Mouse (Mus musculus): ENCODE data around the gene Pyroxd2. TPM values are rescaled to one million over a fixed set of nuclear protein-coding genes. Genes with fewer than 3 reads are reported as not detected.

Pyroxd2 gene
- polyA plus RNA-seq, 1 experiment from 2014 or later: 1.5 TPM

DNA sequence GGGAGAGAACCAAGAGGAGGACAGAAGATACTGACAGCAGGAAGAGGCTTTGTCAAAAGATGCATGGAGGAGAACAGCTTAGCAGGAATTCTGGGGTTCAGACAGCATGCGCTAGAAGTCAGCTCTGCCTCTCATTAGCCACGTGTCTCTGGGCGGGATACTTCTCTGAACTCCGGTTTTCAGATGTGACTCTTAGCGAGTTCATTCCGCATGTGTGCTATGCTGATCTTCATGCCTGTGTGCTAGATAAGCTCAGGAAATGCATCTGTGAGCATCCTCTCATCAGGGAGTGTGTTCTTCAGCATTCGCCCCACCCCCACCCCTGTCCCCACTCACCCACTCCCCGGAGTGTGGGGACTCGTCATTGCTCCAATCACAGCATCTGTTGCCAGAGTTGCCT lies 14.8 kb downstream of the Pyroxd2 start:
- 72% methylated on average over 9 of the region's 9 CpGs for WGBS
- no peaks in the 10 kb centered on the region for H3K4me1 ChIP-seq (replicated peaks; ENCODE audit: control insufficient read depth, insufficient read depth, low read length)

DNA sequence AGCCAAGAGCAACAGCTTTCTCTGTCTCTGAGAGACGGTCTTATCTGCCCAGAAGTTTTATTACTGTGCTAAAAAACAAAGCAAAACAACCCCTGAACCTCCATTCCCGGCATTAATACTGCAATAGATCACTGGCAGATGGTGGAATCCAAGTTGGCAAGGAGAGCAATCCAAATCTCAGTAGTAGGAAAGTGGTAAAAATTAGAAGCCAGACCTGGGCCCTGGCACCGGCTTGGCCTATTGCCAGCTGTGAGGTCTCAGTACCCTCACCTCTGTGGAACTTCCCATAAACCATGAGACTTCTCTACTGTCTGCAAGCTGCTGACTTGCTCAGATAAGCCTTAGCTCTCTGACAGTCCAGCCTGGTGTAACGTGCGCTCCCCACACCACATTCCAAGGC lies 17.6 kb downstream of the Pyroxd2 start:
- no peaks in the 10 kb centered on the region for H3K36me3 ChIP-seq (ENCODE audit: control insufficient read depth, insufficient read depth)
- H3K4me1 ChIP-seq (replicated peaks; ENCODE audit: control insufficient read depth, insufficient read depth, low read length): no peaks in the 10 kb centered on the region
- H3K4me3 ChIP-seq (replicated peaks; ENCODE audit: low read length): no peak overlapping the region
- WGBS: 79% methylated on average over 5 of the region's 5 CpGs
- no peaks in the 10 kb centered on the region for H3K27me3 ChIP-seq (replicated peaks; ENCODE audit: control insufficient read depth, insufficient read depth, low read length)
- H3K27ac ChIP-seq (ENCODE audit: low read length): no peak overlapping the region
- H3K9me3 ChIP-seq (ENCODE audit: control insufficient read depth, low read length): no peaks in the 10 kb centered on the region
- ATAC-seq: no peak
- no peak overlapping the region for H3K9ac ChIP-seq (replicated peaks; ENCODE audit: low read depth, low read length)
- H3K4me2 ChIP-seq (ENCODE audit: low read length): no peak overlapping the region

More for the DNA sequence above, 14.8 kb downstream of the Pyroxd2 start:
- H3K36me3 ChIP-seq (ENCODE audit: control insufficient read depth, insufficient read depth): no peaks in the 10 kb centered on the region
- no peaks in the 10 kb centered on the region for H3K27me3 ChIP-seq (replicated peaks; ENCODE audit: control insufficient read depth, insufficient read depth, low read length)
- no peak overlapping the region for H3K4me2 ChIP-seq (ENCODE audit: low read length)
- H3K27ac ChIP-seq (ENCODE audit: low read length): no peak overlapping the region
- no peak overlapping the region for H3K4me3 ChIP-seq (replicated peaks; ENCODE audit: low read length)
- no peak overlapping the region for H3K9ac ChIP-seq (replicated peaks; ENCODE audit: low read depth, low read length)
- ATAC-seq: no peak
- H3K9me3 ChIP-seq (ENCODE audit: control insufficient read depth, low read length): no peaks in the 10 kb centered on the region

- no peaks in the 10 kb centered on the region for H3K9me3 ChIP-seq (ENCODE audit: control insufficient read depth, low read length)
- H3K9ac ChIP-seq (replicated peaks; ENCODE audit: low read depth, low read length): no peak overlapping the region
- ATAC-seq: no peak
- H3K27me3 ChIP-seq (replicated peaks; ENCODE audit: control insufficient read depth, insufficient read depth, low read length): no peaks in the 10 kb centered on the region
- no peak overlapping the region for H3K4me3 ChIP-seq (replicated peaks; ENCODE audit: low read length)
- no peak overlapping the region for H3K27ac ChIP-seq (ENCODE audit: low read length)
- no peak overlapping the region for H3K4me2 ChIP-seq (ENCODE audit: low read length)
- no peaks in the 10 kb centered on the region for H3K36me3 ChIP-seq (ENCODE audit: control insufficient read depth, insufficient read depth)
- H3K4me1 ChIP-seq (replicated peaks; ENCODE audit: control insufficient read depth, insufficient read depth, low read length): no peaks in the 10 kb centered on the region
- 94% methylated on average over 4 of the region's 4 CpGs for WGBS
Measured at GRCm38 (mm10) chr19:42727424-42727823, 25.2 kb downstream of the Pyroxd2 start.

- no peak overlapping the region for H3K27ac ChIP-seq (ENCODE audit: low read length)
- H3K4me1 ChIP-seq (replicated peaks; ENCODE audit: control insufficient read depth, insufficient read depth, low read length): no peaks in the 10 kb centered on the region
- no peak overlapping the region for H3K9ac ChIP-seq (replicated peaks; ENCODE audit: low read depth, low read length)
- no peaks in the 10 kb centered on the region for H3K9me3 ChIP-seq (ENCODE audit: control insufficient read depth, low read length)
- no peak overlapping the region for H3K4me3 ChIP-seq (replicated peaks; ENCODE audit: low read length)
- H3K4me2 ChIP-seq (ENCODE audit: low read length): no peak overlapping the region
- ATAC-seq: no peak
- H3K36me3 ChIP-seq (ENCODE audit: control insufficient read depth, insufficient read depth): no peaks in the 10 kb centered on the region
- no peaks in the 10 kb centered on the region for H3K27me3 ChIP-seq (replicated peaks; ENCODE audit: control insufficient read depth, insufficient read depth, low read length)
- 88% methylated on average over 10 of the region's 10 CpGs for WGBS
Measured at GRCm38 (mm10) chr19:42726766-42727165, 25.8 kb downstream of the Pyroxd2 start.

DNA sequence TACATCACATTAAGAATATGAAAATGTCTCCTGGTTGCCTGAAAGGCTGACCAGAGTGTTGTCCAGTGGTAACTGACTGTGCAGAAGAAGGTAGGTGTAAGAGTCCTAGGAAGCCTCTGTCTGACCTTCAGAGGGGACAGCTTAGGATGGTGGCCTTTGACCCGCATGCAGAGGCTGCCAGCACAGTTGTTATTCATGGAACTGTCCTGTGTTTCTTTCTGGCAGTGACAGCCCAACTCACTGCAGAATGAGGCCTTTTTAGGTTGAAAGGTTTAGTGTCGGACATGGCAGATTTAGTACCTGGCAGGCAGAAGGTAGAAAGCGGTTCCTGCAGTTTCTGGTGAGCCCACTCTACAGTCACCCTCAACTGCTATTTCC lies 26.6 kb downstream of the Pyroxd2 start:
- Histone ChIP-seq H3K4me2 (ENCODE audit: low read length) (no peak overlapping the region), H3K4me3 (replicated peaks; ENCODE audit: low read length) (no peak overlapping the region), H3K27me3 (replicated peaks; ENCODE audit: control insufficient read depth, insufficient read depth, low read length) (no peaks in the 10 kb centered on the region), H3K36me3 (ENCODE audit: control insufficient read depth, insufficient read depth) (no peaks in the 10 kb centered on the region), H3K9ac (replicated peaks; ENCODE audit: low read depth, low read length) (no peak overlapping the region), H3K9me3 (ENCODE audit: control insufficient read depth, low read length) (no peaks in the 10 kb centered on the region), H3K27ac (ENCODE audit: low read length) (no peak overlapping the region), H3K4me1 (replicated peaks; ENCODE audit: control insufficient read depth, insufficient read depth, low read length) (no peaks in the 10 kb centered on the region)
- WGBS: 90% methylated on average over 3 of the region's 3 CpGs
- ATAC-seq: no peak

GRCm38 (mm10) chr19:42725056-42725972 lies 27.3 kb downstream of the Pyroxd2 start:
- no peak overlapping the region for H3K4me3 ChIP-seq (replicated peaks; ENCODE audit: low read length)
- no peaks in the 10 kb centered on the region for H3K9me3 ChIP-seq (ENCODE audit: control insufficient read depth, low read length)
- H3K4me1 ChIP-seq (replicated peaks; ENCODE audit: control insufficient read depth, insufficient read depth, low read length): no peaks in the 10 kb centered on the region
- 82% methylated on average over 16 of the region's 16 CpGs for WGBS
- no peak overlapping the region for H3K4me2 ChIP-seq (ENCODE audit: low read length)
- H3K27ac ChIP-seq (ENCODE audit: low read length): no peak overlapping the region
- H3K36me3 ChIP-seq (ENCODE audit: control insufficient read depth, insufficient read depth): no peaks in the 10 kb centered on the region
- no peak overlapping the region for H3K9ac ChIP-seq (replicated peaks; ENCODE audit: low read depth, low read length)
- ATAC-seq: no peak
- no peaks in the 10 kb centered on the region for H3K27me3 ChIP-seq (replicated peaks; ENCODE audit: control insufficient read depth, insufficient read depth, low read length)

DNA sequence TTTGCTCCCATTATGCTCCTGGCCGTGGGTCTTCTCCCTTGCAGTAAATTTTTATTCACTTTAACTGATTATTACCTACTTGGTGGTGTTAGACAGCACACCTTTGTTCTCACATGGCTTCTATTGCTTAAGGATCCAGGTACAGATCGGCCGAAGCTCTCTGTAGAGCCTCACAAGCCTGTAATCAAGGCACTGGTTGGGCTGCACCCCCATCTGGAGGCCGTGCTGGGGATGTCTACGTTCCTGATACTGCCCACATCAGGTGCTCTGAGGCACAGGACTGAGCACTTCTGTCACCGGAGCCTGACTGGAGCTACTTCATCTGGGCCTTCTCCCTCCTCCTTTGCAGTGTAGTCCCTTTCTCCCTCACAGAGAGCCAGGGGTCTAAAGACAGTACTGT lies 29.3 kb downstream of the Pyroxd2 start:
- Histone ChIP-seq H3K9ac (replicated peaks; ENCODE audit: low read depth, low read length) (no peak overlapping the region), H3K27ac (ENCODE audit: low read length) (no peak overlapping the region), H3K4me2 (ENCODE audit: low read length) (no peak overlapping the region), H3K9me3 (ENCODE audit: control insufficient read depth, low read length) (no peaks in the 10 kb centered on the region), H3K4me1 (replicated peaks; ENCODE audit: control insufficient read depth, insufficient read depth, low read length) (no peaks in the 10 kb centered on the region), H3K27me3 (replicated peaks; ENCODE audit: control insufficient read depth, insufficient read depth, low read length) (no peaks in the 10 kb centered on the region), H3K36me3 (ENCODE audit: control insufficient read depth, insufficient read depth) (no peaks in the 10 kb centered on the region), H3K4me3 (replicated peaks; ENCODE audit: low read length) (no peak overlapping the region)
- ATAC-seq: no peak
- WGBS: 69% methylated on average over 6 of the region's 6 CpGs

DNA sequence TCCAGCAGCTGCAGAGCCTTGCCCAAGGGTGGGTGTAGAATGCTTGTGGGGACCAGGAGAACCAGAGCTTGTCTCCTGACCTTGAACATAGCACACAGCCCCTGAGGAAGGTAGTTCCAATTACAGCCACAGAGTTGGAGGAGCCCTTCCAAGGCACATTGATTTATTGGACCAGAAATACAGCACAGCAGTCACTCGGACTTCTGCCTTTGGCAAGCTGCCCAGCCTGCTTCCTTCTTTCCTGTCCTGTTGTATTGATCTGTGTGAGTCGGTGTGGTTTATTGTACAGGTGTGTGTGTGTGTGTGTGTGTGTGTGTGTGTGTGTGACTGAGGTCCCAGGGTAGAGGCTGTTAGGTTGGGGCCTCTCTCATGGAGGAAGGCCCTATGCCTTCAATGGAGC lies 30.1 kb downstream of the Pyroxd2 start:
- peaks cover 5% of the 10 kb centered on the region for H3K4me1 ChIP-seq (replicated peaks; ENCODE audit: control insufficient read depth, insufficient read depth, low read length)
- H3K27me3 ChIP-seq (replicated peaks; ENCODE audit: control insufficient read depth, insufficient read depth, low read length): no peaks in the 10 kb centered on the region
- no peak for ATAC-seq
- H3K4me2 ChIP-seq (ENCODE audit: low read length): no peak overlapping the region
- 16% methylated on average over 2 of the region's 2 CpGs for WGBS
- no peaks in the 10 kb centered on the region for H3K9me3 ChIP-seq (ENCODE audit: control insufficient read depth, low read length)
- H3K9ac ChIP-seq (replicated peaks; ENCODE audit: low read depth, low read length): no peak overlapping the region
- H3K27ac ChIP-seq (ENCODE audit: low read length): no peak overlapping the region
- no peak overlapping the region for H3K4me3 ChIP-seq (replicated peaks; ENCODE audit: low read length)
- H3K36me3 ChIP-seq (ENCODE audit: control insufficient read depth, insufficient read depth): no peaks in the 10 kb centered on the region

GRCm38 (mm10) chr19:42718101-42718500 lies 34.5 kb downstream of the Pyroxd2 start:
- Histone ChIP-seq H3K9ac (replicated peaks; ENCODE audit: low read depth, low read length) (no peak overlapping the region), H3K36me3 (ENCODE audit: control insufficient read depth, insufficient read depth) (no peaks in the 10 kb centered on the region), H3K4me2 (ENCODE audit: low read length) (no peak overlapping the region), H3K4me3 (replicated peaks; ENCODE audit: low read length) (no peak overlapping the region), H3K27ac (ENCODE audit: low read length) (no peak overlapping the region), H3K9me3 (ENCODE audit: control insufficient read depth, low read length) (no peaks in the 10 kb centered on the region), H3K4me1 (replicated peaks; ENCODE audit: control insufficient read depth, insufficient read depth, low read length) (peaks cover 10% of the 10 kb centered on the region), H3K27me3 (replicated peaks; ENCODE audit: control insufficient read depth, insufficient read depth, low read length) (no peaks in the 10 kb centered on the region)
- ATAC-seq: no peak
- WGBS: 40% methylated on average over 3 of the region's 3 CpGs
